Mouse (Mus musculus) hindlimb bud, embryonic 11.5 days (tissue): ENCODE measurements around the gene Fam167b.
"Not testable (repeated sequence)": the region's sequence is repeated elsewhere in the genome, so short reads cannot be mapped to it uniquely, and the experiment has no call there.

Experiments
- DNase-seq: peaks from one replicate; pipeline ENCODE4 v3.0.0-alpha.2; 2012; ENCODE audit warnings: low read depth, low spot score; ENCODE audit errors: extremely low spot score

The Fam167b gene

DNA sequence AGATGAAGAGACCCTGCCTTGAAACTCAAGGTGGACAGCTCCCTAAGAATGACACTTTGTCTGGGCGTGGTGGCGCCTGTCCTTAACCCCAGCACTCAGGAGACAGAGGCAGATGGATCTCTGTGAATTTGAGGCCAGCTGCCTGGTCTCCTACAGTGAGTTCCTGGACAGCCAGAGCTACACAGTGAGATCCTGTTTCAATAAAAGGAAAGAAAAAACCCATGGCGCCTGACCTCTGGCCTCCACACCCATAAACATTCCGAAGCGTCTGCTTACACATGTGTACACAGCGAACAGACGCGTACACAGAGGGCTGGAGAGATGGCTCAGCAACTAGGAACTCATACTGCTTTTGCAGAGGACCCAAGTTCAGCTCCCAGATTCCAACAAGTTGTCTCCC, 14.6 kb downstream of the Fam167b start:
- no peak for DNase-seq

GRCm38 (mm10) chr4:129561184-129561583, 17.2 kb downstream of the Fam167b start:
- no peak for DNase-seq

GRCm38 (mm10) chr4:129558321-129558955, 19.9 kb downstream of the Fam167b start:
- DNase-seq, result no peak

GRCm38 (mm10) chr4:129557256-129557808, 21.0 kb downstream of the Fam167b start:
- DNase-seq, result no peak

DNA sequence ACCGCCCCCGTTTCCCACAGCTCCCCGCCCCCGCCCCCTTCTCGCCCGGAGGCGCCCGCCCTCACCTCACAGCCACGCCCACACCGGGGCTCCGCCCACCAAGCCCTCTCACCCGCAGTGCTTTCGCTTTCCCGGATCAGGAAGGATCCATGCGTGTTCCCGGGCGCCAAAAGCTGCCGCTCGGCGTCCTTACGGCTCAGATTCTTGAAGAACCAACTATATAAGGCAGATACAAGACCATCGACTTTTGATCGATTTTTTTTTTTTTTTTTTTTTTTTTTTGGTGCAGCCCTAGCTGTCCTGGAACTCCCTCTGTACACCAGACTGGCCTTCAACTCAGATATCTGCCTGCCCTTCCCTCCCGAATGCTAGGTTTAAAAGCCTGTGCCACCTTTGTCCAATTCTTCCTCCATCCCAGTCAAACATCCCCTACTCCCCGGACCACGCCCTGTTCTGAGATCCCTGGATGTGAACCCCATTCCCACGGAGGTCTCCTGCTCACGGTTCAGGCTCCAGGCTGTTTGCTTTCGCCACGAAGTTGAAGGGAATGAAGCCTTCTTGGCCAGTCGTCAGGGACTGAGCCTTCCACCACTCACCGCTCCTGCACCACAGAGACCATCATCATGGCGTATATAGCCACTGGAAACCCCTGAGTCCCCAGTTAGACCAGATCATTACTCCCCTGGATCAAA, 21.7 kb downstream of the Fam167b start:
- DNase-seq, result peak; percentile 66

GRCm38 (mm10) chr4:129555862-129556531, 22.4 kb downstream of the Fam167b start:
- DNase-seq, result peak; percentile 67

DNA sequence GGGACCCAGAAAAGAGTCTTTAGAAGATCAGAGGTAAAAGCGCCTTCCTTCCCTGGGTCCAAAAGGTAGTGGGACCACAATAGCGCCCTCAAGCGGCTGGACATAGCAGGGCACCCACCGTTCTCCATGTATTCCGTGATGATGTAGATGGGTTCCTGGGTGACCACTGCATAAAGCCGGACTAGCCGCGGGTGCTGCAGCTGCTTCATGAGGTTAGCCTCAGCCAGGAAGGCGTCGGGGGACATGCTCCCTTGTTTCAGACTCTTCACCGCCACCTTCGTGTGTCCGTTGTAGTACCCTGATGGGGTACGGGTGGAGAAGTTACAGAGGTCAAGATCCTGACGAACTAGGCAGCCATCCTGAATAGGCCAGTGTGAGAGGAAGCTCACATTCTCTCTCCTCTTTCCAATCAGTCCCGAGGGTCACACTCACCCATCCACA, 22.9 kb downstream of the Fam167b start:
- DNase-seq, result no peak

DNA sequence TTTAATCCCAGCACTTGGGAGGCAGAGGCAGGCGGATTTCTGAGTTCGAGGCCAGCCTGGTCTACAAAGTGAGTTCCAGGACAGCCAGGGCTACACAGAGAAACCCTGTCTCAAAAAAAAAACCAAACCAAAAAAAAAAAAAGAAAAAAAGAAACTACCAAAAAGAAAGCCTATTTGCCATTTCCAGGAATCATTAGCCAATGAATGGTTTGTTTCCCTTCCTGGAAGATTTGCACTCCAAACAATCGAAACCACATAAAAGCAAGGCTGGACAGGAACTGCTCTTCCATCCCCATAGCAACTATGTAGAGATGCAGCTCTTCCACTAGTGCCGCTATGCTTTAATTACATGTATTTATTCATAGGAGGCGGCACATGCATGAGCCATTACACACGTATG, 23.8 kb downstream of the Fam167b start:
- DNase-seq, result not testable (repeated sequence)

GRCm38 (mm10) chr4:129550295-129550694, 28.1 kb downstream of the Fam167b start:
- DNase-seq, result no peak

GRCm38 (mm10) chr4:129549306-129549705, 29.0 kb downstream of the Fam167b start:
- no peak for DNase-seq

DNA sequence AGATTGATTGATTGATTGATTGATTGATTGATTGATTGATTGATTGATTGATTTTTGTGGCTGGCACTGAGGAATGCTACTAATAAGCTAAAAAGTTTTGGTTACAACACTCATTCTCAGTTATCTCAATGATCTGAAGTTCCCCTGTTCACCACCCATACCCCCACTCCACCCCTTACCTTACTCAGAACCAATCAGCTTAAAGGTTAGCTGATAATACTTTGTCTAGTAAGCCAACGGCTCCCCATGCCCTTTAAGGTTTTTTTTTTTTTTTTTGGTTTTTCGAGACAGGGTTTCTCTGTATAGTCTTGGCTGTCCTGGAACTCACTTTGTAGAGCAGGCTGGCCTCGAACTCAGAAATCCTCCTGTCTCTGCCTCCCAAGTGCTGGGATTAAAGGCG, 30.7 kb downstream of the Fam167b start:
- not testable (repeated sequence) for DNase-seq

- no peak for DNase-seq
Observed at GRCm38 (mm10) chr4:129544106-129544505, 34.2 kb downstream of the Fam167b start.

GRCm38 (mm10) chr4:129542592-129543141, 35.7 kb downstream of the Fam167b start, which contains the start of gene Hdac1:
TSS of gene Hdac1 (minus strand) at chr4:129542713.
- DNase-seq, result peak; percentile 74

- no peak for DNase-seq
Observed at GRCm38 (mm10) chr4:129541868-129542591, 36.3 kb downstream of the Fam167b start.

GRCm38 (mm10) chr4:129540012-129540411, 38.3 kb downstream of the Fam167b start:
- DNase-seq, result no peak

DNA sequence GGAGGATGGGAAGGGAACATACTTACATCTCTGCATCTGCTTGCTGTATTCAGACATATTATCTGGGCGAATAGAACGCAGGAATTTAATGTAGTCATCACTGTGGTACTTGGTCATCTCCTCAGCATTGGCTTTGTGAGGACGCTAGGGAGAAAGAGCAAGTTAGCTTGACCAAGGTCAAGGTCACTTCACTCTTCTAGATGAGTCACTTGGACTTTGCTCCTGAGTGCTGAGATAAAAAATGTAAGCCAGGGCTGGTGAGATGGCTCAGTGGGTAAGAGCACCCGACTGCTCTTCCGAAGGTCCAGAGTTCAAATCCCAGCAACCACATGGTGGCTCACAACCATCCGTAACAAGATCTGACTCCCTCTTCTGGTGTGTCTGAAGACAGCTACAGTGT, 49.4 kb downstream of the Fam167b start:
- DNase-seq, result not testable (repeated sequence)
